Mouse (Mus musculus) left cerebral cortex, postnatal 10 days (tissue): ENCODE data around the gene Tyw3. TPM values are rescaled to one million over a fixed set of nuclear protein-coding genes. Genes with fewer than 3 reads are reported as not detected.
A peak's percentile ranks its signal among the peaks of the same experiment; 100 is the strongest.

Experiments used
- DNase-seq, 2 experiments: peaks; one replicate each; pipeline ENCODE4 v3.0.0; 2021 to 2022; ENCODE audit warnings: low spot score in 2 of 2, mixed read lengths in 1 of 2; ENCODE audit errors: extremely low spot score in 1 of 2
- intact Hi-C: fragments of 180-260 bp; cut with DNase I; formaldehyde crosslinking; loops from one replicate; pipeline ENCODE4 v1.15.1; 2025
- total RNA-seq, 2 experiments: library from RNA; stranded (reverse); gene quantifications; 2 replicates each; pipeline ENCODE4 v1.2.3; 2021

Tyw3 gene
- total RNA-seq, 2 experiments from 2014 or later = 11.2 to 12.6 TPM

DNA sequence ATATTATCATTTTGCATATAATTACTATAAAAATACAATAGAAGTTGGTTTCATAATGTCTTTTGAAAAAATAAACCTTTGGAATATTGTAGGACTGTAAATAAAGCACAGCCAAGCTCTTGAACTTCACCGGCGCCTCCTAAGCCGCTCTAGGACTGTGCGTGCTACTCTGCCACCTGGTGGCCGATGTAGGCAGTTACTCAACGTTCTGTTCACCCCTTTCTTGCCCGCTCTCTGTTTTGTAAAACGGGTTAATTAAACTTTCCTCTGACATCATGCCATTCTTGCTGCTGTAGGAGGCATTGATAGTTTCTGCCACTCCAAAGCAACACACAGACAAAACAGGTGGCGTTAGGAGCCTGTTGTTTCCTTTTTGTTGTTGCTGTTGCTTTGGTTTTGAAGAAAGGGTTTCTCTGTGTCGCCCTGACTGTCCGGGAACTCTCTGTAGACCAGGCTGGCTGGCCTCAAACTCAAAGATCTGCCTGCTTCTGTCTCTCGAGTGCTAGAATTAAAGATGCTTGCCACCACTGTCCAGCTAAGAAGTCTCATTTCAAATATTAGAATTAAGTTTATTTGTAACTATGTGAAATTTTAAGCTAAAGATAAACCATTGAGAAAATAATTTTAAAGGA, 24.4 kb downstream of the Tyw3 start:
- intact Hi-C loops = loop anchor here (1.0 to 5.0 kb wide), 2 partner anchors 303 to 615 kb away; no protein-coding TSS in a partner anchor

GRCm38 (mm10) chr3:154570786-154571185, 26.1 kb downstream of the Tyw3 start:
- intact Hi-C loops = loop anchor here (5.0 kb wide), 1 partner anchor 613 kb away; no protein-coding TSS in a partner anchor
- no peak for DNase-seq

More for the DNA sequence above, 24.4 kb downstream of the Tyw3 start:
- peak; percentile 50 to 80 for DNase-seq

DNA sequence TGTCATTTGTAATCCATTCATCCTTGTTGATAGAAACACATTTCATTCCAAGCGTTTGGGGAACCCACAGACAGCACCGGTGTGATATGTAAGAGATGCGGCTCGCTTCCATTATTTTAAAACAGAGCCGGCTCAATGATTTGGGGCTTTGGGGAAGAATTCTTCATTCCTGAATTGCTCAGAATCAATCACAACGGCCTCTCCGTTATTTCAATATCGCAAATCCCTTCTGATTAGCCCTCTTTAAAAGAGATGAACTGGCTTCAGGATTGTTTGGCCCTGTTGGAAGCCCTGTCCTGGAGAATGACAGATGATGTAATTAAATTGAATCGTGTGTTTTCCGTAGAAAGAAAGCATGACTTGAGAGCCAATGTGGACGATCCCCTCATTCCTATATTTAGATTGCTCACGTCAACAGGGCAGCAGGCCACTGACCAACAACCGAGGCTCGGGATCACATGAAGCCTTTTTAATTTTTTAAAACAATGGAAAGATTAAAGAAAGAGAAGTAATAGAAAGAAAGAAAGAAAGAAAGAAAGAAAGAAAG, 26.8 kb downstream of the Tyw3 start:
- no peak for DNase-seq
- intact Hi-C loops = loop anchor here (5.0 kb wide), 1 partner anchor 613 kb away; no protein-coding TSS in a partner anchor

DNA sequence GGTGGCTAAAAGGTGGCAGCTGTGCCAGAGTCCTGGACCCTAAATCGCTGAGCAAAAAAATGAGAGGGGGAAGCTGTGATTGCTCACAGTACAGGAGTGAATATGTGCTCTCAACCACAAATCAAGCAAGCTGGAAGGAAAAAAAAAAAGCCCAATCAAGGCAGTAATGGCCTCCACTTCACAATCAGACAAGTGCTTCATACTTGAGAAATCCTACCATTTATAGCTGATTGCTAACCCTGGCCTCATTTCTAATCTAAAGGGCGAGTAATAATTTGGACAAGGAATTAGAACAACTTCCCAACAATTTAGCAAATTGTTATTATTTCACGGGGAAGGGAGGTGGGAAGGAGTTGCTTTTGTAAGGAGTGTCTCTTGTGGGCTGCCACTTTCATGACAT, 31.5 kb downstream of the Tyw3 start:
- intact Hi-C loops = no loop called here
- DNase-seq = no peak

GRCm38 (mm10) chr3:154562192-154562591, 34.7 kb downstream of the Tyw3 start:
- intact Hi-C loops = no loop called here
- DNase-seq = no peak

GRCm38 (mm10) chr3:154551035-154551411, 45.9 kb downstream of the Tyw3 start:
- no peak for DNase-seq
- intact Hi-C loops = no loop called here

DNA sequence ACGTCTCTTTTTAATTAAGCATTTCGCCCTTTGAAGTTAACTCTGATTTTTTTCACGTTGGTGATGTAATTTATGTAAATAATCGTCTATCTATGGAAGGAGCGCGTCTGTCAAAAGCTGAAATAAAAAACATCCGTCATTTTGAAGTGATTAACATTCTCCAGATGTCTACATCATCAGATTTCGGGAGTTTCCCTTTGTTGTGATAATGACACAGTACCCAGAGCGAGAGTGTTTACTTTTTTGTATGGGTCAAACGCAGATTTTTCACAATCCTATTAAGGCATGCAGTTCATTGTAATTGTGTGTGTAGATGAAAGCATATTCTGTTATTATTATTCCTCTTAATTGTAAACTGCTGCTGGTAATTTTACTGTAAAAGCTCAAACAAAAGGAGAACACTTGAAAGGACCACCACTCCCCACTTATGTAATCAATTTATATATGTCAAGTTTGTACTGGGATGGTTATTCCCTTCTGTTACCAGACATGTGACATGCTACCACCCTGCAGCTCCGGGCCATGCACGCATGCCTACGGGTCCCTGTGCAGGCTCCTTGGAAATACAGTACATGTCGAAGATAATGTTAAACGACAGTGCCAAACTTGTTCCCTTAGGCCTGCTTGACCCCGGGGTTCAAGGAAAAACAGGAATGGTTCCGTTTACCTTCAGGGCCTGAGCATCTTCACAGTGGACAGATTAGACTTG, 46.4 kb downstream of the Tyw3 start:
- intact Hi-C loops = no loop called here
- DNase-seq = no peak

- intact Hi-C loops = no loop called here
Observed at GRCm38 (mm10) chr3:154548868-154549301, 48.0 kb downstream of the Tyw3 start.

GRCm38 (mm10) chr3:154547549-154548426, 49.1 kb downstream of the Tyw3 start:
- intact Hi-C loops = no loop called here
- no peak for DNase-seq

More at GRCm38 (mm10) chr3:154548868-154549301, 48.0 kb downstream of the Tyw3 start:
- no peak for DNase-seq

- intact Hi-C loops = no loop called here
Observed at GRCm38 (mm10) chr3:154546234-154546633, 50.7 kb downstream of the Tyw3 start.

DNA sequence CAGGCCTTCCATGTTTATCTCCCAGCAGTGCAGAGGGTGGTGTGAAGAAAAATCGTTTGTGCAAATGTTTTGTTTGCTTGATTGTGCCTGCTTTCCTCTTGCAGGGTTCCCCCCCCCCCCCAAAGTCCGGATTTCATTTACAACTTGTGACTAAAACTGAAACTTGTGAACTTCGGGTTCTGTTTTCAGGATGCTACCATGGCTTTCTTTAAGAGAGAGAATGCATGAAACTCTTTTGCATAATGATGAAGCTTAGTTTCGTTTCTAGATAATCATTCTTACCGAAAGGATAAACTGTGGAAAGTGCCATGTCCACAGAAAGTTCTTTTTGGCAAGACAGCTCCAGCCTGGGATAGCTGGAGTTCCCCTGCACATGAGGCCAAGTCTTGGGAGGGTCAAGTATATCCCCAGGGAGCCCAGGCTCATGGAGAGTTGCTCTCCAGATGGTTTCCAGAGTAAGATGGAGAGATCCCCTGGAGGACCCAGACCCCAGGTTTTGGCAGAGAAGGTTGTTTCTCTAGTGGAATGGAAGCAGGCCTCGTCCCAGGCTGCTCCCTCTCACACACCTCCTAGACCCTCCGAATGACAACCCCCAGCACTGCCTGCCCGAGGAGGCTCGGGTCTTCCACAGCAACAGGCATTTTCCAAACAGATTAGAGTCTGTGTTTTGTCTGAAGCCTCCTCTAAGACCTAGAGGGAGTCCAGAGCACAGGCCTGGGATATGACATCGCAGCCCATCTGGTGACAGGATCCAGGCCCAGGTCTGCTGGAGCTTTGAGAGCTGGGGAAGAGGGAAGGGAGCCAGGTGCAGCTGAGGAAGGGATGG, 56.6 kb downstream of the Tyw3 start:
- intact Hi-C loops = no loop called here
- no peak for DNase-seq

More at GRCm38 (mm10) chr3:154546234-154546633, 50.7 kb downstream of the Tyw3 start:
- DNase-seq = no peak

DNA sequence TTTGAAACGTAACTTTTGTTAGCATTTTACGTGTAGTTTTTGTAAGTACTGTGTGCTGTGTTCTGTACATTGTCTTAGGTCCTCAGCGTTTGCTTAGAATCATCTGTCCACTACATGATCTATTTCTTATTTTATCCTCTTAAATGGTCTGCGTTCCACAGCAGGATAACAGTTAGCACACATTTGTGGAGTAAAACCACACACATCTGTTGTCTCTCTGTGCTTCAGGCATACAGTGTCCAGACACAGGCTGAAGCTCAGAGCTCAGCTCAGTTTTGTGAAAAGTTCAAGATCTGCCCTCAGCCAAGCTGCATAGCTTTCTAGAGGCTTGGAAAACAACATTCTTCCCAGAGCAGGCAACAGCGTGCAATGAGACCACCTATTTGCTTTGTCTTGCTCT, 60.8 kb downstream of the Tyw3 start:
- intact Hi-C loops = no loop called here
- no peak for DNase-seq

- DNase-seq = no peak
- intact Hi-C loops = no loop called here
Observed at GRCm38 (mm10) chr3:154533246-154533645, 63.7 kb downstream of the Tyw3 start.

- intact Hi-C loops = no loop called here
- DNase-seq = no peak
Observed at GRCm38 (mm10) chr3:154528973-154529372, 67.9 kb downstream of the Tyw3 start.

DNA sequence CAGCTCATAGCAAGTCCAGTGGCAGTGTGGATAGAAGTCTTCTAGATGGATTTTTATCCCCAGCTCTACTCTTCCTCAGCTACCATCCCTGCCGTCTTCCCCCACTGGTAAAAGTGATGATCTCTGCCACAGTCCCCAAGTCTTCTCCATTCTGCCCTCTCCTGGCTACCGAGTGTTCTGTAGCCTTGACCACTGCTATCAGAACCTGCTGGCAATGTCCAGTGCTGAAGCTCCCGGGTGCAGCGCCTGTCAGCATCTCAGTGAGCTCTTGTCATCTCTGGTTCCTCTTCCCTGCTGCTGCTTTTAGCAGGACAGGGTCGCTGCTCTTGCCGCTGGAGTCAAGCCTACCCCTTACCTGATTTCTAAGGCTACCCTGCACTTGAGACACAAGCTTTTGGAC, 70.3 kb downstream of the Tyw3 start:
- intact Hi-C loops = no loop called here
- no peak for DNase-seq
